Mouse (Mus musculus) stomach, postnatal 0 days (tissue): ENCODE measurements around the gene Prkci.

Experiments used
- CTCF ChIP-seq: IDR thresholded peaks from 2 replicates; pipeline ENCODE4 v1.5.1; 2016; ENCODE audit warnings: antibody characterized with exemption, low read depth, mild to moderate bottlenecking, moderate library complexity
- EP300 ChIP-seq: optimal IDR thresholded peaks from 2 replicates; pipeline ENCODE3; 2016; ENCODE audit warnings: antibody characterized with exemption

GRCm38 (mm10) chr3:31038689-31039088 is 43.1 kb downstream of the Prkci start:
- TF ChIP-seq CTCF: no peak
- TF ChIP-seq EP300: no peak
